Mouse (Mus musculus) embryonic stem cell, embryonic (primary cell): ENCODE measurements around the gene Drd4.

Experiments
- CTCF ChIA-PET, 4 experiments: fragments of 300-600 bp in 2 of 4; fragments of 350-600 bp in 2 of 4; sonication (Branson Sonifier 250); formaldehyde crosslinking; loops; one replicate each; lab custom pipeline; 2022; ENCODE audit warnings: inconsistent platforms in 2 of 4; lab: Charles Lee
- POLR2A ChIA-PET, 4 experiments: fragments of 300-600 bp in 2 of 4; fragments of 350-600 bp in 2 of 4; sonication (Branson Sonifier 250); formaldehyde crosslinking; loops; one replicate each; lab custom pipeline; 2022; ENCODE audit warnings: antibody characterized with exemption in 4 of 4, inconsistent platforms in 1 of 4; lab: Charles Lee

The Drd4 gene

DNA sequence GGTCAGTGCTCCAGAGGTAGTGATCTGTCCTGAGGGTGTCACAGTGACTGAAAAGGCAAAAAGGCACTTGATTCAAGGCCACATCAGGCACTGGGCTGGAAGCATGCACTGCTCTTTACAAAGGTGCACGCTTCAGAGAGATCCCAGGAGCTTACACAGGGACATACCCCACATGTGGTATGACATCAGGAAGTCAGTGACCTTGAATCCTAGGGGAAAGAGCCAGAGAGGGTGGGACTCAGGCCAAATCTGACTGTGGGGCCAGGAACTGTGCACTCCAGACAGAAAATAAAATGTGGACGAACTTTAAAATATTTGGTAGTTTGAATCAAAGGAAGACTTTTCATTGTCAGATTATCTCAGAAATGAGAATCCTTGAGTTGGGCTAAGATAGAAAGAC, 22.6 kb downstream of the Drd4 start:
- ChIA-PET POLR2A (interaction anchor here in 1 of 4 experiments (1.0 to 1.9 kb wide), 6 partner anchors 14 to 79 kb away, joined by 3 to 10 read pairs (median 4); partner anchors contain the start of genes Deaf1, Eps8l2, Irf7 and Taldo1), CTCF (interaction anchor here in 1 of 4 experiments (0.9 kb wide), 1 partner anchor 62 kb away, joined by 5 read pairs; no protein-coding TSS in a partner anchor)

DNA sequence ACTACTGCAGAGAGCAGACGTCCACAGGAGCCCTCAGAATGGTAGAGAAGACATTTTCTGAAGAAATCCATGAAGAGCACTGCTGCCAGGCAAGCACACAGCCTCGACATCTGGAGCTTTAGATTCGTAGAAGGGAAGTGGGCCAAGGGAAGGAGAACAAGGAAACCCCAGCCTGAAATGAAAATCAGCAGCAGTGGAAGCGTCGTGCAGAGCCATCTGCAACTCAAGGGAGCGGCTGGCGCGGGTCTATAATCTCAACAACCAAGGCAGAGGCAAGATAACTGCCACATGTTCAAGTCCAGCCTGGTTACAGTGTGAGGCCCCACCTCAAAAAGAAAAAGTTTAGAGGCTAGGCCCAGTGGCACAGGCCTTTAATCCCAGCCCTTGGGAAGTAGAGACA, 23.3 kb downstream of the Drd4 start:
- ChIA-PET CTCF (interaction anchor here in 2 of 4 experiments (0.6 to 1.1 kb wide), 3 partner anchors 24 to 454 kb away, joined by 3 read pairs; partner anchors contain the start of gene Eps8l2 (in 1 of the 2)), POLR2A (interaction anchor here in 2 of 4 experiments (0.9 to 1.9 kb wide), 5 partner anchors 13 to 77 kb away, joined by 3 to 10 read pairs (median 4); partner anchors contain the start of genes Deaf1 (in 1 of the 2), Eps8l2 (in 1 of the 2), Irf7 (in 1 of the 2) and Taldo1 (in 1 of the 2))

DNA sequence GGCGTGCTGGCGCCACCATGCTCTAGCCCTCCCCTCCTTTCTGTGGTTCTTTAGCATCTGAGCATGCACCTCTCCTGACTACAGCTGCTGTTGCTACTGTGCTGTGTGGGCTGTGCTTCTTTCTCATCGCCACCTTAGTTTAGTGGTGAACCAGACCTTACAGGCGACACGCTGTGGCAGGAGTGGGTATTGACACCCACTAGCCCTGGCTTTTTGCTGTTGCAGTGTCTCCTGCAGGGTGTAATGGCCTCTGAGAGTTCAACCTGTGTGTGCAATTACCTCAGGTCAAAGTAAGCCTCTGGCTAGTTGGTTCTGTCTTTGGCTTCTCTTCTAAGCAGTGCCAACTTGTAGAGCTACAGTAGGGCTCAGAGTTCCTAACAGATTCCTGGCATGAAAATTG, 24.2 kb downstream of the Drd4 start:
- ChIA-PET POLR2A (interaction anchor here in 3 of 4 experiments (1.0 to 1.9 kb wide), 11 partner anchors 10 to 80 kb away, joined by 3 to 10 read pairs (median 4); partner anchors contain the start of genes Deaf1 (in 1 of the 3), Eps8l2 (in 1 of the 3), Irf7 (in 1 of the 3) and Taldo1 (in 1 of the 3)), CTCF (interaction anchor here in 3 of 4 experiments (0.5 to 1.6 kb wide), 4 partner anchors 12 to 76 kb away, joined by 3 to 6 read pairs (median 4); partner anchors contain the start of genes Deaf1 (in 1 of the 3), Eps8l2 (in 1 of the 3), Taldo1 (in 1 of the 3) and Tmem80 (in 1 of the 3))

DNA sequence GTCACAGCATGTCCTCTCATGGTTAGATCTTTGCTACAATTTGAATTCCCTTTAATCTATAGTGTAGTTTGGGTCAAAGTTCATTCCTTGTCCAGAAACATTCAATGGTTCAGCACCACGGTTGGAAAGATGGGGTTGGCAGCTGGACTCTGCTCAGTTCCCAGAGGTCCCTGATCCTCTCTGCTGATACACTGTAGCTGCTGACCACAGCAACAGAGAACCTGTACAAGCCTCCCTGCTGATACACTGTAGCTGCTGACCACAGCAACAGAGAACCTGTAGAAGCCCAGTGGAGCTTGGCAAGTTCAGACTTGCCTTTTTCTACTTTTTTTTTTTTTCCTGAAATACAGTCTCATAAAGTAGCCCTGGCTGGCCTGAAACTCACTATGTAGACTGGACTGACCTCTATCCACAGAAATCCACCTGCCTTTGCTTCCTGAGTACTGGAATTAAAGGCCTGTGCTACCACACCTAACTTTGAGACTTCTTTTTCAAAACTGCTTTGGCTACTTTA, 25.9 kb downstream of the Drd4 start:
- POLR2A ChIA-PET: interaction anchor here in 3 of 4 experiments (0.7 to 1.7 kb wide), 6 partner anchors 8 to 64 kb away, joined by 3 to 4 read pairs (median 3); no protein-coding TSS in a partner anchor
- CTCF ChIA-PET: interaction anchor here in 3 of 4 experiments (0.7 kb wide), 3 partner anchors 13 to 102 kb away, joined by 3 read pairs; partner anchors contain the start of gene Rassf7 (in 1 of the 3)

DNA sequence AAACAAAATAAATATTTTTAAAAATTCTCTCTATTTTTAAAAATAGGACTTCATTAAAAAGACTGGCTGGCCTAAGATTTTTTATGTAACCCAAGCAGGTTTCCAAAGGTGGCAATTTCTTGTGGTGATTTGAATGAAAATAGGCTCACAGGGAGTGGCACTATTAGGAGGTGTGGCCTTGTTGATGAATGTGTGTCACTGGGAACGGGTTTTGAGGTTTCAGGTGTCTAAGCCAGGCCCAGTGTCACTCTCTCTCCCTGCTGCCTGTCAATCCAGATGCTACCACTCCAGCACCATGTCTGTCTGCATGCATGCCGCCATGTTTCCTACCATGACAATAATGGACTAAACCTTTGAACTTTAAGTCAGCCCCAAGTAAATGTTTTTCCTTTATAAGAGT, 27.6 kb downstream of the Drd4 start:
- CTCF ChIA-PET: no interaction called here
- POLR2A ChIA-PET: interaction anchor here in 1 of 4 experiments (0.7 to 1.0 kb wide), 2 partner anchors 15 to 39 kb away, joined by 3 read pairs; no protein-coding TSS in a partner anchor

DNA sequence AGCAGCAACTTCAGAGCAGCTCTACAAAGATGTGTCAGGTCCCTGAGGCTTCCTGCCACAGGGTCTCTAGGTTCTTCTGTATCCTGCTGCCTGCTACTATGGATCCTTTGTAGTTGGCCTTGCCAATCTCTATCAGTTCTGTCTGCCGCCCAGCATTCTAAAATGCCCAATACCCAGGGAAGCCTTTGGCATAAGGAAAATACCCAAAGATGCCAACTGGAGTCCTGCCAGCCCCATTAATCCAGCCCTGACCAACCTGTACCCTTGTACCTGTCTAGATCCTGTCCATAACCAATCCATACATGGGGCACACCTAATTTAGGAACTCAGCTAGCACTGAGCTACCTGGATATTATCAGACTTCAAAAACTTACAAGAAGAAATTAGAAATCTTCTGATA, 32.9 kb downstream of the Drd4 start:
- ChIA-PET POLR2A (interaction anchor here in 2 of 4 experiments (0.8 to 1.6 kb wide), 4 partner anchors 15 to 68 kb away, joined by 3 to 4 read pairs (median 4); partner anchors contain the start of gene Taldo1 (in 1 of the 2)), CTCF (no interaction called here)

DNA sequence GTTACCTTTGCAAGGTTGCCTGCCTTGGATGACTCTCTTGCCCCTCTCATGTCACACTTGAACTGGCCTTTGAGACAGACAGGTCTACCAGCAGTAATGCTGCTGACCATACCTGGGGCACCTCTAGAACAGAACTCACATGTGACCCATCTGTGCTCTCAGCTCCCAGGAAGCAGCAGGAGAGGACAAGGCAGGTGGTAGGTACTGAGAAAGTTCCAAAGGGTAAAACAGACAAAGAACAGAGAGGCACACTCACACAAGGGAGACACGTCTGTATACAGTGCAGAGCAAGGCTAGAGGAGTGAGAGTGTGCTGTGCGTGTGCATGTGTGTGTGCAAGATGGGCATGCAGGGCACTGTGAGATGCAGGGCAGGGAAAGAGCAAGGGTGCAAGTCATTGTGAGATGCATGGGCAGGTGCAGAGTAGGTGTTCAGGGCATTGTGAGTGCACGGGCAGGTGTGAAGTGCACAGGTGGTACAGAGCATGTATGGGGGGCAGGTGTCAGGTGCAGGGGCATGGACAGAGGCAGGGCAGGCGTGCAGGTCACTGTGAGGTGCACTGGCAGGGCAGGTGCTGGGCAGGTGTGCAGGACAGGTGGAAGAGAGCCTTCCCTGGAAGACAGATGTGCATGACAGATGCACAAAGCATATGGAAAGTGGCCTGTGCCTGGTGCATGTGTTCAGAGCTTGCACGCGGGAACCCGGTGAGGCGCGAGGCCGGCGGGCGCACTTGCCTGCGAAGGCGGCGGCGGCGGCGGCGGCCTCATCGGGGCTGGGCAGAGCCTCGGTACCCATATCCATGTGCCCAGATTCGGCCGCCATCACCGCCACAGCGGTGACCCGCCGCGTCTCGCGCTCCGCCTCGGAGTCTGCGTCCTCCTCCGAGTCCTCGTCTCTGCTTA, 35.0 kb downstream of the Drd4 start:
- POLR2A ChIA-PET: interaction anchor here (0.6 to 7.7 kb wide), 44 partner anchors 8 to 423 kb away, joined by 3 to 110 read pairs (median 4); partner anchors contain the start of genes Eps8l2 (in 4 of the 4), Pgghg (in 1 of the 4), Phrf1 (in 1 of the 4) and Rassf7 (in 1 of the 4)
- CTCF ChIA-PET: interaction anchor here in 3 of 4 experiments (0.5 to 1.7 kb wide), 9 partner anchors 10 to 1627 kb away, joined by 3 to 20 read pairs (median 4); partner anchors contain the start of gene Eps8l2 (in 2 of the 3)

DNA sequence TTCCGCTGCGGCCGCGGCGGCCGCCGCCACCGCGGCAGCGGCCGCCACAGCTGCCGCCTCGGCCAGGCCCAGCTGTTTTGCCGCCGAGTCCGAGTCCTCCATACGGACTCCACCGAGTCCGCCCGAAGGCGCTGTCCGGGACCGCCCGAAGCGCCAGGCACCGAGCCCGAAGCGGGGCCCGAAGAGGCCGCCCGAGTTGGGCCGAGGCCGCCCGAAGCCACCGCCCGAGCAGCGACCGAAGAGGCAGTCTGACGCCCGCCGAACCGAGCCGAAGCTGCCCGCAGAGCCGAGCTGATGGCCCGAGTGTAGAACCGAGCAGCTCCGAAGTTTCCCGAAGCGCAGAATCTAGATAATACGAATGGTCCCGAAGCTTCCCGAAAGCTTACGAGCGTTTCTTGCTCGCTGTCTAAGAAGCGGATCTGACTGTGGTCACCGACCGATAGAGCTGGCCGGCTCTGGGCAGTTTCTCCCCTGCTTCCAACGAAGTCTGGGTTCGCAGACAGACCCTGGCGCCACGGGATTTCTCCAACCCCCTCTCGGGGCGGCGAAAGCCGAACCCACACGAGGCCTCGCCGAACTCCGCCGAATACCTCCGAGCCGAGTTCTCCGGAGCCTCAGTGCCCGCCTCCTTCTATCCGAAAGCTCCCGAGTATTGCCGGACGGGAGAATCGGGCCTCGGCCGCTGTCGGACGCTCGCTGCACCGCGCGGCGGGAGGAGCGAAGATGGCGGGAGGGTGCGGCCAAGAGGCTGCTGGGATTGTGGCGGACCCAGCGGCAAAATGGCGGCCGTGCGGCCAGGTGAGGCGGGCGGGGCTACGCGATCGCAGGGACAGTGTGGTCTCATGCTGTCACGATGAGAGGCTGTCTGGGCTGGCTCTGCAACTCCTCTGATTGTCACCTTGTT, 35.9 kb downstream of the Drd4 start, which contains the start of the genes Deaf1 and Tmem80:
Gene Deaf1 (minus strand): TSS at position 222 of the 904 bp plus-strand sequence.
Gene Tmem80 (plus strand): TSS at position 271 of the 904 bp plus-strand sequence.
- ChIA-PET POLR2A (interaction anchor here (0.5 to 7.7 kb wide), 53 partner anchors 12 to 608 kb away, joined by 3 to 110 read pairs (median 4); partner anchors contain the start of genes Eps8l2 (in 3 of the 4), Rassf7 (in 2 of the 4), Taldo1 (in 2 of the 4) and Pgghg (in 1 of the 4)), CTCF (interaction anchor here in 3 of 4 experiments (0.6 to 1.7 kb wide), 9 partner anchors 11 to 150 kb away, joined by 3 to 10 read pairs (median 4); partner anchors contain the start of gene Eps8l2 (in 2 of the 3))

DNA sequence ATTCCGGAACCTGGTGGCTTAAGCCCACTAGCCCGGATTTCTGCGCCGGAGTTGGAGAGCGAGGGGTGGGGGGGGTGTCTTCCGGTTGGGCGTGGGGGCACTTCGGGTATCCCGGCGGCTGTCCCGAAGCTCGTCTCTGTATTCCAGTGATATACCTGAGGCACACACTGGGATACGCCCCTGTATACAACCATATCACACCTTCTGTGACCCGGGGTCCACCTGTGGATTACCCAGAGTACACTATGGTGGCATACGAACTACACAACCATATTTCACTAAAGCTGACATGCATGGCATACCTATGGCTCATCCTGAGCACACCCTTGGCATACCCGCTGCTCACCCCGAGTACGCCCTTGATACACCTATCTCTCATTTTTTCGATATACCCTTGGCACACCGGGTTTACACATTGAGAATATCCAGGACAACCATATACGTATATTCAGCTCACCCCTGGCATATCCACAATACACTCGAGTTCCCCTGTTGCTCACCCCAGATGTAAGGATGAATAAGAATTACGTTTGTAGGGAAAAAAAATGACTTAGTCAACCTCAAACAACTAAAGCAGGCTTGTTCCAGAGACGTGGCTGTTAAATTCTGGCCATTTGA, 36.7 kb downstream of the Drd4 start:
- CTCF ChIA-PET: interaction anchor here in 3 of 4 experiments (0.5 to 1.7 kb wide), 9 partner anchors 10 to 75 kb away, joined by 3 to 10 read pairs (median 3); partner anchors contain the start of gene Eps8l2 (in 1 of the 3)
- POLR2A ChIA-PET: interaction anchor here (0.6 to 7.7 kb wide), 44 partner anchors 11 to 356 kb away, joined by 3 to 110 read pairs (median 4); partner anchors contain the start of genes Eps8l2 (in 3 of the 4), Taldo1 (in 3 of the 4), Rassf7 (in 2 of the 4) and Phrf1 (in 1 of the 4)

DNA sequence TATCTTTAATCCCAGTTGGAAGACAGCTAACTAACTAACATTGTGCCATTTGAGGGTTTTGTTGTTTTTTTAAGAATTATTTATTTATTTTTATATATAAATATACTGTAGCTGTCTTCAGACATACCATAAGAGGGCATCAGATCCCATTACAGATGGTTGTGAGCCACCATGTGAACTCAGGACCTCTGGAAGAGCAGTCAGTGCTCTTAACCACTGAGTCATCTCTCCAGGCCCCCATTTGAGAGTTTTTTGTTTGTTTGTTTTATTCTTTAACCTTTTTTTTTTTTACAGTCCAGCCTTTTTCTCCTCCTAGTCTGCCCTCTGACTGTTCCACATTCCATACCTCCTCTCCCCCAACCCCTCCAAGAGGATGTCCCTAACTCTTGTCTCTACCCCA, 38.9 kb downstream of the Drd4 start:
- POLR2A ChIA-PET: interaction anchor here in 2 of 4 experiments (1.2 to 7.7 kb wide), 3 partner anchors 9 to 115 kb away, joined by 4 to 110 read pairs (median 12); partner anchors contain the start of genes Eps8l2 (in 1 of the 2) and Rassf7 (in 1 of the 2)

DNA sequence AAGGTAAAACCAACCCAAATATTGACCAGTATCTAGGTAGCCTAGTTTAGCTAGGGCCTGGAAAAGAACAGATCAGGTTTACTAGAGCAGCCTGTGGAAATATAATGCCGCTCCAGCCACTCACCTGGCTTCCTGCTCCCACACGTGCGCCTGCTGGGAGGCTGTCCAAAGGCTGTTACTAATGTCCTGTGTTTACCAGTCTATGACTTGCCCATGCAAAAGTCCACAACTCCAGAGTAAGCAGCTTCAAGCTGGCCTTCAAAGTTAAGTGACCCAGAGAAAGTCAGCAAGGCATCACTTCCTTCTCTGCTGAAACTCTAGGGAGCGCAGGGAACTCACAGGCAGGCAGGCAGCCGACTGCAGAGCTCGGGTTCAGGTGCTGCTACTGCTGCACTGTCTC, 40.2 kb downstream of the Drd4 start:
- POLR2A ChIA-PET: interaction anchor here (0.5 to 7.7 kb wide), 11 partner anchors 8 to 158 kb away, joined by 3 to 110 read pairs (median 3); partner anchors contain the start of genes Eps8l2 (in 1 of the 4), Rassf7 (in 1 of the 4) and Sct (in 1 of the 4)
- CTCF ChIA-PET: interaction anchor here in 1 of 4 experiments (0.7 to 2.2 kb wide), 3 partner anchors 9 to 127 kb away, joined by 3 to 5 read pairs (median 3); no protein-coding TSS in a partner anchor

More for the DNA sequence above, 38.9 kb downstream of the Drd4 start:
- CTCF ChIA-PET: interaction anchor here in 3 of 4 experiments (0.6 to 1.8 kb wide), 4 partner anchors 8 to 218 kb away, joined by 3 to 5 read pairs (median 4); partner anchors contain the start of gene Eps8l2 (in 1 of the 3)

DNA sequence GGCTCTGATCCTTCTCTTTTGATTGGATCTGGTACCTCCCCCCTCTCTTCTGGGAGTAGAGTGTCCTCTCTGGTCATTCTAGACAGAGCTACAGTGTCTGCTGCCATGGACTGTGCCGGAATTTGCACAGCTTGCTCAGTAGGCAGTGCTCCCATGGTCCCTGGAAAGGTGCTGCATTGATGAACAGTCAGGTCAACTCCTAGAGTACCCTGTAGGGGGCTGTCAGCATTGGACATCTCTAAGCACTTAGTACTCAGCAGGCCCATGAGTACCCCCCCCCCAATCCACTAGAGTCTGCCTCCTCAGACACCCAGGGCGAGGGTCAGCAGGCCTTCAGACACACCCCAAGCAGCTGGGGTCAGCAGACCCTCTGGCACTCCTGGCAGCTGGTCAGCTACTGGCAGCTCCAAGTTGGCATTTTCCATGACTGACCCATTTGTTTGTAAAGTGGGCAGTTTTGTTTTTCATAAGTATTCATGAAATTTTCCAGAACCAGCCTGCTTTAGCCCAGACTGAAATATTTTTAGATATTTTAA, 43.3 kb downstream of the Drd4 start:
- POLR2A ChIA-PET: interaction anchor here in 1 of 4 experiments (0.7 to 0.9 kb wide), 3 partner anchors 9 to 25 kb away, joined by 3 read pairs; no protein-coding TSS in a partner anchor
- CTCF ChIA-PET: interaction anchor here in 1 of 4 experiments (0.5 kb wide), 1 partner anchor 14 kb away, joined by 3 read pairs; no protein-coding TSS in a partner anchor

DNA sequence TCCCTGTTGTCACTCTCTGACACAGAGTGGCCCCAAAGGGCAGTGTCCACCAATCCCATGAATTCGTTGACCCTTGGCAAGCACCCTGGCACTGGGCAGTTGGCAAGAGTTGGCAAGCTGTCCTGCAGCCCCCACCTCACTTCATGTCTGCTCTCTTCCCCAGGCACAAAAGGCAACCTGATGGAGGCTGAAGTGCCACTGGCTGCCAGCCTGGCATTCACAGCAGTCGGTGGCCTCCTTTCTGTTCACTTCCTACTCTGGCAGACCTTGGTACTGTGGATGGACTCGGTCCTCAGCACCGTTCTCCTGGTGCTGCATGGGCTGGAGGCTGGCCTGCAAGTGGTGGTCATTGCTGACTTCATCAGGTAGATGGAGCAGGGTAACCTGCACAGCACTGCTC, 43.9 kb downstream of the Drd4 start:
- CTCF ChIA-PET: interaction anchor here in 1 of 4 experiments (0.6 kb wide), 1 partner anchor 42 kb away, joined by 3 read pairs; no protein-coding TSS in a partner anchor
- POLR2A ChIA-PET: interaction anchor here in 1 of 4 experiments (8.0 kb wide), 1 partner anchor 7 kb away, joined by 110 read pairs; the partner anchor contains the start of genes Deaf1 and Tmem80

DNA sequence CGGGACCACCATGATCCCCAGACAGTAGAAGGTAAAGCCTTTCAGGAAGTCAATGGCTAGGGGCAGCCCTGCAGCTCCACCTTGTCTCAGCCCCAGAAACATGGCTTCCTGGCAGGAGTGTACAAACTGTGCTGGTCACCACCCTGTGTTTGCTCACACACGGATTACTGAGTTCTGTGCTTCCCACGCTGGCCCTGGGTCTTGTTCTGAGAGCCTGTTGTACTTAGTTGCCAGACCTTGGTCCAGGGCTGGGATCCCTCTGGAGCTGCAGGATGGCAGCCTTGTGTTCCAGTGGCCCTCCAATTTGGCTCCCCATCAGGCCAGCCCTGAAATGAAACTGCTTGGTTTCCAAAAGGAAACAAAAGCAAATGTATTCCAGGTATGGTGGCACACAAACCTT, 44.5 kb downstream of the Drd4 start:
- POLR2A ChIA-PET: interaction anchor here in 1 of 4 experiments (1.7 to 8.0 kb wide), 2 partner anchors 7 to 140 kb away, joined by 4 to 110 read pairs; partner anchors contain the start of genes Deaf1 and Tmem80

More for the DNA sequence above, 44.5 kb downstream of the Drd4 start:
- CTCF ChIA-PET: interaction anchor here in 1 of 4 experiments (0.6 kb wide), 1 partner anchor 41 kb away, joined by 3 read pairs; no protein-coding TSS in a partner anchor
